Mouse (Mus musculus) limb, embryonic 15.5 days (tissue): ENCODE measurements at regions not wholly inside any gene's neighbourhood (a gene's known extent, or its start where the extent isn't known, plus 50 kb on each side); places are given as distances from the start of the nearest gene placed in this dataset.
A peak's percentile ranks its signal among the peaks of the same experiment; 100 is the strongest.

Source experiments
- ATAC-seq: fragments of 200-750 bp; cut with Nextera tagmentation; 2 replicates; pipeline ENCODE4 v1.8.0; 2017; ENCODE audit warnings: low read depth, moderate TSS enrichment; ENCODE audit not compliant: insufficient number of reproducible peaks, low FRiP score, low TSS enrichment
- H3K27ac ChIP-seq: fragments of 300-500 bp; sonication (generic); 2 replicates; pipeline ENCODE4 v1.5.1; 2015; ENCODE audit warnings: moderate library complexity, mild to moderate bottlenecking, inconsistent platforms
- H3K27me3 ChIP-seq: fragments of 300-500 bp; sonication (generic); 2 replicates; pipeline ENCODE4 v1.6.1; 2015; ENCODE audit warnings: inconsistent platforms
- H3K36me3 ChIP-seq: fragments of 300-500 bp; sonication (generic); 2 replicates; pipeline ENCODE4 v1.6.1; 2015; ENCODE audit warnings: inconsistent platforms
- H3K4me1 ChIP-seq: fragments of 300-500 bp; sonication (generic); 2 replicates; pipeline ENCODE4 v1.6.1; 2015; ENCODE audit warnings: inconsistent platforms
- H3K4me2 ChIP-seq: fragments of 300-500 bp; sonication (generic); 2 replicates; pipeline ENCODE4 v1.6.1; 2015; ENCODE audit warnings: mild to moderate bottlenecking, inconsistent platforms
- H3K4me3 ChIP-seq: fragments of 300-500 bp; sonication (generic); 2 replicates; pipeline ENCODE4 v1.5.1; 2015; ENCODE audit warnings: mild to moderate bottlenecking, inconsistent platforms
- H3K9ac ChIP-seq: fragments of 300-500 bp; sonication (generic); 2 replicates; pipeline ENCODE4 v1.6.1; 2015; ENCODE audit warnings: inconsistent platforms
- H3K9me3 ChIP-seq: fragments of 300-500 bp; sonication (generic); 2 replicates; pipeline ENCODE4 v1.6.1; 2016; ENCODE audit warnings: inconsistent platforms
- WGBS: fragments of 180-500 bp; shearing (Covaris S2); methylation state at CpG from one replicate; pipeline ENCODE4 v1.1.7; 2015; 5-methylcytosine and 5-hydroxymethylcytosine counted together

DNA sequence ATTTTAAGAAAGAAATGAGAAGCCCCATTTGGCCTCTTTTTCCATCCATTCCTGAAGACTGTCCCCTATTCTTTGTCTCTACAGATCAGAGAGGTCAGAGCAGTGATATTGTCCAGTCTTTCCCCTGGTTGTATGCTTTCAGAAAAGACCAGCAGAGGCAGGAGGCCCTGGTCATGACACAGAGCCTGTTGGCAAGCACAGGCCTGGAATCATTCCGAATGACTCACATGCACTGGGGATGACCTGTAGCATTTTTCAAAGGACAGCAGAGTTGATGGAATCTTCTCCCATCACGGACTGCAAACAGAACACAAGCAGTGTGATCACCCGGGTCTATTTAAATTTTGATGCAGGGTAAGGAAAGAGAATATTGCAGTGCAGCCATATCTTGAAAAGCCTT is 50.2 kb upstream of the Nxt1 start:
- ATAC-seq, result no peak
- 57% methylated on average over 3 of the region's 3 CpGs for WGBS
- Histone ChIP-seq H3K9me3 (no peaks in the 10 kb centered on the region), H3K27me3 (no peaks in the 10 kb centered on the region), H3K4me1 (no peaks in the 10 kb centered on the region), H3K36me3 (no peaks in the 10 kb centered on the region), H3K9ac (no peak overlapping the region), H3K27ac (no peak overlapping the region), H3K4me3 (no peak overlapping the region), H3K4me2 (no peak overlapping the region)

DNA sequence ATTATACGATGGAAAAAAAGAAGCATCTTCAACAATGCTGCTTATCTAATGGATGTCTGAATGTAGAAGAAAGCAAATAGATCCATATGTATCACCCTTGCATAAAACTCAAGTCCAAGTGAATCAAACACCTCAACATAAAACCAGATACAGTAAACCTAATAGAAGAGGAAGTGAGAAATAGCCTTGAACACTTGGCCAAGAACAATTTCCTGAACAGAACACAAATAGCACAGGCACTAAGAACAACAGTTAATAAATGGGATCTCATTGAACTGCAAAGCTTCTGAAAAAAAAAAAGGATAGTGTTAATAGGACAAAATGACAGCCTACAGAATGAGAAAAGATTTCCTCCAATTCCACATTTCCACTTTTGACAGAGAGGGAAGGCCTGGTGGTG is 60.5 kb upstream of the Nxt1 start:
- Histone ChIP-seq H3K27ac (no peak overlapping the region), H3K4me1 (no peaks in the 10 kb centered on the region), H3K27me3 (no peaks in the 10 kb centered on the region), H3K4me2 (no peak overlapping the region), H3K9ac (no peak overlapping the region), H3K9me3 (no peaks in the 10 kb centered on the region), H3K36me3 (no peaks in the 10 kb centered on the region), H3K4me3 (no peak overlapping the region)
- ATAC-seq, result no peak
- WGBS, result 79% methylated on average over 1 of the region's 1 CpGs

DNA sequence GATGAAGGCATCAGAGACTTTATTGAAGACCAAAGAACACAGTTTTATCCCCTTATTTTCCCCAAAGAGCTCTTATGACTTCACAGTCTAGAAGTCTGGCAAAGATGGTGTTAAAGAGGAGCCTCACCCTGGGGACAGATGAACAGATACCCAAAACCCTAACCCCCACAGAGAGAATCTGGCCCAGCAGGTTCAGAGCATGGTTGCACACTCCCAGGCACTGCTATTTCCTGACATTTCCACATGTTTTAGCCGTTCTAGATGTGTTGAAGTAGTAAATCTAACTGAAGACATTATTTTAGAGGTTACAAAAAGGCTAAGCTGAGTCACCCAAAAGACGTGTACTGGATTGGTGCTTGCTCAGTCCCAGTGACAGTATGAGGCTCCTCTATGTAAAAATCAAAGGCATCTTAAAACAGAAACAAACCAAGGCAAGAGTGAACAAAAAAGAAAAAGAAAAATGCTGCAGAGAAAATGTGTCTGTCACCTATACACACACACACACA is 66.9 kb upstream of the Nxt1 start:
- WGBS, result 35% methylated on average over 2 of the region's 2 CpGs
- H3K4me3 ChIP-seq, result no peak overlapping the region
- no peaks in the 10 kb centered on the region for H3K27me3 ChIP-seq
- no peak overlapping the region for H3K4me2 ChIP-seq
- no peak overlapping the region for H3K9ac ChIP-seq
- H3K36me3 ChIP-seq, result no peaks in the 10 kb centered on the region
- peak overlapping the region; percentile 63; the same call in 1 of the 2 replicates for H3K27ac ChIP-seq
- no peaks in the 10 kb centered on the region for H3K9me3 ChIP-seq
- ATAC-seq, result peak; percentile 71; the same call in 1 of the 2 replicates
- H3K4me1 ChIP-seq, result 0 out of 2 replicates have a peak, but pooled peaks cover 3% of the 10 kb centered on the region

DNA sequence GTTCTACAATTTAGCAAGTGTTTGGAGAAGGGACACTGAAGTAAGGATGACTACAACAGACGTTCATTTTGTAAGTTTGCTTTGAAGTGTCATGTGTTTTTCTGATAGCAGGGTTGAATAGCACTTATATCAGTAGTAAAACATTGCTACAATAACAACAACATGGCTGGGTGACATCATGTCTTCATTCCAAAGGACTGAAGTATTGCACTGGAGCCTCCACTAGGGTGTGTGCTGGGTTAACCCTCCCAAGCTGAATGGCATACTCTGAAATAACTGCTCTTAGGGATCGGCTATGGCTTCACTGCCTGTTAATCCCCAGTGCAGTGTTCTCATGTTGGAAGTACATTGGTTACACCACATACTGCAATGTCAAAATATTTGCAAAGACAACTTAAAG is 68.5 kb upstream of the Nxt1 start:
- Histone ChIP-seq H3K4me2 (no peak overlapping the region), H3K9me3 (no peaks in the 10 kb centered on the region), H3K4me1 (0 out of 2 replicates have a peak, but pooled peaks cover 3% of the 10 kb centered on the region), H3K27ac (no peak overlapping the region), H3K9ac (no peak overlapping the region), H3K4me3 (no peak overlapping the region), H3K36me3 (no peaks in the 10 kb centered on the region), H3K27me3 (no peaks in the 10 kb centered on the region)
- WGBS, result 52% methylated on average over 2 of the region's 2 CpGs
- 0 out of 2 replicates have a peak, but pooled peaks have one; percentile 7 for ATAC-seq

DNA sequence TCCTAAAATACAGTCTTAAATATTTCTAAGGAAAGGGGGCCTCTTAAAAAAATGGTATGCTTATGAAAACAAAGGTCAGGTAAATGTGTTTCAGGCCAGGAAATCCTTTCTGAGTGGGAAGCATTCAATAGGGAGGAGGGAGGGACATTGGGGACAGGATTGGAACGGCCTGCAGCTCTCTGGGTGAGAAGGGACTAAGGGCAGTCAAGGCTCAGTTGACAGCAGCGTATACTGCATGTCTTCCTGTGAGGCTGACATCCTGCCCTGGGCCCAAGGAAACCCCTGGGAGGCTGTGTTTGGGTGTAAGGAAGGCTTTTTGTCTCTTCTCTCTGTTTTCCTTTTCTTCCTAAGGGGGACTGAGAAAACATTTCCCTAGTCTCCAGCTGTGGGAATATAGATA is 69.1 kb upstream of the Nxt1 start:
- 52% methylated on average over 2 of the region's 2 CpGs for WGBS
- ATAC-seq, result no peak
- Histone ChIP-seq H3K27ac (no peak overlapping the region), H3K36me3 (no peaks in the 10 kb centered on the region), H3K4me3 (no peak overlapping the region), H3K9ac (no peak overlapping the region), H3K4me2 (no peak overlapping the region), H3K4me1 (0 out of 2 replicates have a peak, but pooled peaks cover 3% of the 10 kb centered on the region), H3K9me3 (no peaks in the 10 kb centered on the region), H3K27me3 (no peaks in the 10 kb centered on the region)

DNA sequence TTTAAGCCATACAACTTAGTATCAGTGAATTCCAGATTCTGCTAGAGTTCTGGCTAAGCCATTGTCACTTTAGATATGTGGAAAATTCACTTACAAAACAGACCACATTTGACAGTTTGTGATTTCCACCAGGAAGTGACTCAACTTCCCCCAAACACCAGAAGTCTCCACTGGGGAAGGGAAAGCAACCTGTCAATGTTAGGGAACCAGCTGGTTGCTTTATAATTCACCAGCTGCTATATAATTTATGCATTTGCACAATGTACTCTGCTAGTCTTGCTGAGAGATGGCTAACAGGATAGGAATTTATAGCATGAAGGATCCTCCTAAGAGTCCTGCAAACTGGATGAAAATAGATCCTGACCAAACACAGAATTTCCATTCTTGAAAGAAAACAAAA is 72.9 kb upstream of the Nxt1 start:
- no peak overlapping the region for H3K4me2 ChIP-seq
- H3K27me3 ChIP-seq, result no peaks in the 10 kb centered on the region
- no peak for ATAC-seq
- no peak overlapping the region for H3K9ac ChIP-seq
- no peak overlapping the region for H3K4me3 ChIP-seq
- H3K27ac ChIP-seq, result no peak overlapping the region
- H3K36me3 ChIP-seq, result no peaks in the 10 kb centered on the region
- no peaks in the 10 kb centered on the region for H3K4me1 ChIP-seq
- H3K9me3 ChIP-seq, result no peaks in the 10 kb centered on the region

DNA sequence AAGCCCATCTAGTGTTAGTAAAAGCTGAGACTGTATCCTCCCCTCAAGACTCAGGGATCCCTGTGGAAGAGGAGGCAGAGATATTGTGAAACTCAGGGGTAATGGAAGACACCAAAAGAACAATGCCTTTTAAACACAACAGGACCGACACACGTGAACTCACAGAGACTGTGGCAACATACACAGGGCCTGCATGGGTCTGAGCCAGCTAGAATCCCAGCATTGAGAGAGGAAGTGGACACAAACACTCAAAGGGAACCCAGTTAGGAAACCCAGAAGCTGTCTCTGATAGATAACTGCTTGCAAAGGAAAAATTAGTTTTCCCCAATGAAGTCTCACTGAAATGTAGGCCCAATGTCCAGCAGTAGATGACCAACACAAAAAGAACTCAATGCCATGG is 75.4 kb upstream of the Nxt1 start:
- Histone ChIP-seq H3K4me1 (no peaks in the 10 kb centered on the region), H3K9ac (no peak overlapping the region), H3K4me3 (no peak overlapping the region), H3K4me2 (no peak overlapping the region), H3K9me3 (no peaks in the 10 kb centered on the region), H3K27ac (no peak overlapping the region), H3K36me3 (no peaks in the 10 kb centered on the region), H3K27me3 (no peaks in the 10 kb centered on the region)
- no peak for ATAC-seq
- 89% methylated on average over 2 of the region's 2 CpGs for WGBS

DNA sequence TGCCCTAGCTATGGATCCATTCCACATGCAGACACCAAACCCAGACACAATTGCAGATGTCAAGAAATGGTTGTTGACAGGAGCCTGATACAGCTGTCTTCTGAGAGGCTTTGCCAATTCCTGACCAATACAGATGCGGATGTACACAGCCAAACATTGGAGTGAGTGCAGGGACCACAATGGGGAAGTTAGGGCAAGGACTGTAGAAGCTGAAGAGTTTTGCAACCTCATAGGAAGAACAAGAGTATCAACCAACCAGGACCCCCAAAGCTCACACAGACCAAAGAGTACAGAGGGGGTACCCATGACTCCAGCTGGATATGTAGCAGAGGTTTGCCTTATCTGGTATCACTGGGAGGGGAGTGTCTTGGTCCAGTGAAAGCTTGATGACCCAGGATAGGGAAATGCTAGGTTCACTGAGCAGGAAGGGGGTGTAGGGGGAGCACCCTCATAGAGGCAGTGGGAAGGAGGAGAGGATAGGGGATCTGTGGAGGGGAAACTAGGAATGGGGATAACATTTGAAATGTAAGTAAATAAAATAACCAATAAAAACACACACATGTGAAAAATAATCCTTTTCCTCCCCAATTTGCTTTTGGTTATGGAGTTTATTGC is 86.6 kb upstream of the Nxt1 start:
- no peaks in the 10 kb centered on the region for H3K27me3 ChIP-seq
- H3K4me2 ChIP-seq, result no peak overlapping the region
- H3K4me1 ChIP-seq, result no peaks in the 10 kb centered on the region
- no peak overlapping the region for H3K27ac ChIP-seq
- H3K9me3 ChIP-seq, result no peaks in the 10 kb centered on the region
- no peak overlapping the region for H3K4me3 ChIP-seq
- 79% methylated on average over 1 of the region's 1 CpGs for WGBS
- no peak overlapping the region for H3K9ac ChIP-seq
- ATAC-seq, result no peak
- no peaks in the 10 kb centered on the region for H3K36me3 ChIP-seq

DNA sequence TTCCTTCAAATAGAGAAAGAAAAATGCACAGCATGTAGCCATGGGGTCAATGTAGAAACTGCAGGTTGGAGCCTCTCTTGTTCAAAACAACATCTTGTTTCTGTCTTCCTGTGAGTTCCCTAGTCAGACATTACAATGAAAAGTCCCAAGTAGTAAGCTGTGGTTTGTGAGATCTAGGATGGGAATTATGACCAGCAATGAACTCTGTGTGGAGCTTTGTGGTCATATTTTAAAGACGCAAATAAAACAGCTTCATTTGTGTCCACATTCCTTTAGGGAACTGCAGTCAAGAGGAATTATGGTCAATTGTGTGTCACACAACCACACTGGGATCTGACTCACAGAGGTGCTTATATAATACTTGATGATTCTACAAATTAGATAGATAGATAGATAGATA is 90.2 kb upstream of the Nxt1 start:
- Histone ChIP-seq H3K27ac (no peak overlapping the region), H3K4me3 (no peak overlapping the region), H3K4me2 (no peak overlapping the region), H3K36me3 (no peaks in the 10 kb centered on the region), H3K9me3 (no peaks in the 10 kb centered on the region), H3K27me3 (no peaks in the 10 kb centered on the region), H3K9ac (no peak overlapping the region), H3K4me1 (no peaks in the 10 kb centered on the region)
- WGBS, result 83% methylated on average over 1 of the region's 1 CpGs
- no peak for ATAC-seq

DNA sequence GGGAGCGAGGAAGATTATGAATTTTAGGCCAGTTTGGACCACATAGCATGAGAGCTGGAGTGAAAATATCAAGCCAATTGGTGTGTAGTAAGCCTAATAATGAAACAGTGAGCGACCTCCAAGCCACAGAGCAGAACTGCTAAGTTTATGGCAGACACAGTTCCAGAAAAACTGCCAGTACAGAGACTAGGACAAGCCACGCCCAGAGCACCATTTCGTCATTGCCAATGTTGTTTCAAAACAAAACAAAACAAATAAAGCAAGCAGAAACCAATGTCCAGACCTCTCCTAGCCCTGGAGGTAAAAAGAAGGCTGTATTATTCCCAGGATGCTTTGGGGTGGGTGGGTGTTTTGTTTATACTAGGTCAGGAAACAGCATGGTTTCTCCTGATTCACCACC is 90.7 kb upstream of the Nxt1 start:
- H3K4me1 ChIP-seq, result no peaks in the 10 kb centered on the region
- no peak overlapping the region for H3K4me2 ChIP-seq
- no peaks in the 10 kb centered on the region for H3K27me3 ChIP-seq
- no peak overlapping the region for H3K27ac ChIP-seq
- H3K9me3 ChIP-seq, result no peaks in the 10 kb centered on the region
- H3K36me3 ChIP-seq, result no peaks in the 10 kb centered on the region
- 61% methylated on average over 4 of the region's 4 CpGs for WGBS
- ATAC-seq, result no peak
- no peak overlapping the region for H3K4me3 ChIP-seq
- no peak overlapping the region for H3K9ac ChIP-seq

DNA sequence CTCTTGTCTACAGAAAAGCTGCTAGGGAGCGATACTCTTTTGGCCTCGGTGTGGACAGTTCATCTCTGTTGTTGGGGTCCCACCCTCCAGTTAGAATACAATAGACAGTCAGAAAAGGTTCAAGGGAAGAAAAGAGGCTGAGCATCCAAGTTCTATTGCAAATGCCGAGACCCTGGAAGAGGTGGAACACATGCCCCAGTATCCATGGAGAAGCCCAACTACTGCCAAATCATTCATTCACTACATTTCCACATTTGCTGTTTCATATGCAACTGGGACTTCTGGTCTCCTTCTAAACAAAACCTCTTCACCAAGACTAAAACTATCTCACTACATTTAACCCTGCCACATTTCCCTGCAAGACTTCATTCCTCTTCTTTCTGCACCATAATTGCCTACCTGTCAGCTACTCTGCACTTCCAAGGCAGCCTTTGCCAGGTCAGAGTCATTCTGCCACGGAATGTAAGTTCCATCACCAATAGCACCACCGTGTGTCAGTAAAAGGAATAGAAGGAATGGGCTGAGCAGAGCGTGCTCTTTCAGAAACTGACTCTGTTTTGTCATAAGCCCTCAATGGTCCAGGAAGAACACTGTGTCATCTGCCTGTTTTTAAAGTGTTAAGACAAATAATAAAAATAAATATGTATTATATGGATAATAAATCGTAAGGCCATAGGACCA is 92.0 kb upstream of the Nxt1 start:
- no peak overlapping the region for H3K9ac ChIP-seq
- no peak overlapping the region for H3K4me3 ChIP-seq
- H3K4me1 ChIP-seq, result no peaks in the 10 kb centered on the region
- no peak overlapping the region for H3K4me2 ChIP-seq
- no peaks in the 10 kb centered on the region for H3K36me3 ChIP-seq
- no peak for ATAC-seq
- no peaks in the 10 kb centered on the region for H3K9me3 ChIP-seq
- H3K27ac ChIP-seq, result no peak overlapping the region
- no peaks in the 10 kb centered on the region for H3K27me3 ChIP-seq
- 44% methylated on average over 7 of the region's 7 CpGs for WGBS

DNA sequence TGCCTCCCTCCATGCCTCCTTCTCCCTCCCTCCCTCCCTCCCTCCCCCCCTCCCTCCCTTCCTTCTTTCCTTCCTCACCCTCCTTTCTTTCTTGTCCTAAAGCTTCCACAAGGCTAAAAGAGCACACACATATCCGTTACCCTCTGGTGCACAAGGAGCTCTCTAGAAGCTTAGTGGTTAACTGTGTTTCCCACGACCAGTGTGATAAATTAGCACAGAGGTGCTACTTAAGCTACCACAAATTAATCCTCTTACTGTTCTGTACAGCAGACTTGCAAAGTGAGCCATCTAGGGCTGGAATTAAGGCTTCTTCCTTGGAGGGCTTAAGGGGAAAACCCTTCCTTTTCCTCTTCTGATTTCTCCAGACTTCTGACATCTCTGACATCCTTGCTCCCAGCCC is 92.8 kb upstream of the Nxt1 start:
- ATAC-seq, result no peak
- Histone ChIP-seq H3K4me2 (no peak overlapping the region), H3K4me3 (no peak overlapping the region), H3K27me3 (no peaks in the 10 kb centered on the region), H3K9ac (no peak overlapping the region), H3K27ac (no peak overlapping the region), H3K36me3 (no peaks in the 10 kb centered on the region), H3K4me1 (no peaks in the 10 kb centered on the region), H3K9me3 (no peaks in the 10 kb centered on the region)
- WGBS, result 45% methylated on average over 2 of the region's 2 CpGs
